Mouse (Mus musculus) adrenal gland, adult (tissue): ENCODE data around the gene Ren1.

Source experiments
- DNase-seq, 2 experiments: peaks; one replicate each; pipeline ENCODE4 v3.0.0; 2022 to 2023; ENCODE audit warnings: low spot score in 1 of 2; ENCODE audit not compliant: inconsistent age in 2 of 2

Gene Ren1

GRCm38 (mm10) chr1:133372113-133372512 is 21.8 kb downstream of the Ren1 start:
- DNase-seq: peak; percentile 83 to 85

DNA sequence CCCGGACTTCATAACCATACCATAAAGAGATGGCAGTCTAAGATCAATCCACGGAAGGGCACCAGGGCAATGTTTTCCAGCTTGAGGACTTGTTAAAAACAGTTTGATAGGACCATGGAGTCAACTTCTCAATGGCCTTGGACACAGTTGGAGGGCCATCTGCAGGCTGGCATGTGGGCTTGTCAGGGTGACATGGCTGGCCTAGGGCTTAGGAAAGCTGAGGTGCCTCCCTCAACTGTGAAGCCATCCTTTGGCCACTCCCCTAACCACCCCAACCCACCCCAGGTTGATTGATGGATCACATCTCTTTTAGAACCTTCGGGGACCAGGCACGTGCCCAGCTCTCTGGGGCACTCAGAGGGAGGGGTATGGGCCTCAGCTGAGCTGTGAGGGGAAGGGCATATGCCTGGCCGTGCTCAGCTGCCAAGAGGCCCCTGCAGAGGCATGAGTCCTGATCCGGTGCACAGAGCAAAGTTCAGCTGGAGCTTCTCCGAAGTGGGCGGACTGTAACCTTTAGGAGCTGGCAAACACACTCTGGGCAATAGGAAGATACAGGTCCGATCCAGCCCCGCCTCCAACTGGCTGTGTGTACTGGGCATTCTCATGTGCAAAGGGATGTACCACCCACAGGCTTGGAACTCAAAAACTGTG is 25.5 kb downstream of the Ren1 start:
- DNase-seq: peak in 1 of 2 experiments; percentile 21

DNA sequence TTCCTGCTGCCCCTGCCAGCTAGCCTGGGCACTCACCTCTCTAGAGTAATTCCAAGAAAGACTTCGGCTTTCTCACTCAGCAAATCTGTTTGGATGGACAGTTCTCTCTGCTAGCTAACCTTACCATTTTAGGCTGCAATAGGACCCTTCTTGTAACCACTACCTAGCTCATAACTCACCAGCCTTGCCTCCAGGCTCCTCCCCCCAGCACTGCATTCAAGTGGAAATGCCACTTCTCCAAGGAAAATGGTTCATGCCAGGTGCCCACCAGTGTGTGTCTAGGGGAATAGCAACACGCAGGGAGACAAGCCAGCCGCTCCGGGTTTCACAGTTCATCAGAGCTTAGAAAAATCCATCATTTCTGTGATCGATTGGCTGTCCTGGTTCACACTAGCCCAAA is 27.2 kb downstream of the Ren1 start:
- DNase-seq: no peak

DNA sequence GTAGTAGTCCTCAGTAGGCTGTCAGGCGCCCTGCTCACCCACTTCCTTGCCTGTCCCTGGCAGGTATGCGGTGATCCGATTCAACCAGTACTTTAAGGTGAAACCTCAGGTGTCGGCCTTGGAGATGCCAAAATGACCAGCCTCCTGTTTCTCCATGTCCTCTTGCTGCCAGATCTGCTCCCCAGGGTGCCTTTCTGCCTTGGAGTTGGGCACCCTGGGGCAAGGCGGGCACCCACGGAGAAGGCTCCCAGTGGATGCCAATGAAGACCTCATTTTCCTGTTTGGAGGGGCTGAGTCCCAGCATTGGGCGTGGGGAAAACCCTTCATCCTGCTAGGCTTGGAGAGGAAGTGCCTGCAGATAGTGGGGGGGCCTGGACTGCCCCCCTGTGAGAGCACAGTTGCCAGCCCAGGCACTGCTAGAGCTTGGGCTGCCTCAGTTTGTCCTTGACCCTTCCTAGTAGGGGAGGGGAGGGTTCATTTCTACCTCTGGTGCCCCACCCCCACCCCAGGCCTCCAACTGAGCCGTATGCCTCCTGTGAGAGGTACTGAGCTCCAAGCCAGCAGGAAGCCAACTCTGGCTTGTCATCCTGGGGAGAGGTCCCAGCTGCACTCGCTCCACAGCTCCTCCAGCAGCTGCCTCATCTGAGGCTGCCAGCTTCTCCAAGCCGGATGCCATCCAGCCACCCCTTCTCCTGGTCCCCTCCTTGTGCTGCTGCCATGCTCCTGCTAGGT is 29.1 kb downstream of the Ren1 start:
- DNase-seq: peak in 1 of 2 experiments; percentile 13

DNA sequence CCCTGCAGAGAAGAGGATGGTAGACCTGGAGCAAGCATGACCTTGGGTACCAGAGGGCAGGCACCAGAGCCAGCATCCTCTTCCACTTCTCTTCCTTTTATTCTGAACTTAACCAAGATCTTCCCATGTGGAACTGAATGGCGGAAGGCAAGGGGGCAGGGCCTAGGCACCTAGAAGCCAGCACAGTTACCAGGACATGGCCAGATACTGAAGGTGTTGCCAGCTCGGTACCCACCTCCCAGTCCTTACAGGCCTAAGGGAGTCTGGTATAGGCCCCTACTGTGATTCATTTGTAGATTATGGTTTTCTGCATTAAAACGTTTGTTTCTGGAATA is 29.6 kb downstream of the Ren1 start:
- DNase-seq: no peak

- DNase-seq: peak; percentile 24 to 75
Observed at GRCm38 (mm10) chr1:133380347-133381065, 30.2 kb downstream of the Ren1 start.

GRCm38 (mm10) chr1:133382008-133382407 is 31.7 kb downstream of the Ren1 start:
- DNase-seq: peak in 1 of 2 experiments; percentile 84

GRCm38 (mm10) chr1:133382552-133383155 is 32.3 kb downstream of the Ren1 start:
- peak in 1 of 2 experiments; percentile 32 for DNase-seq

DNA sequence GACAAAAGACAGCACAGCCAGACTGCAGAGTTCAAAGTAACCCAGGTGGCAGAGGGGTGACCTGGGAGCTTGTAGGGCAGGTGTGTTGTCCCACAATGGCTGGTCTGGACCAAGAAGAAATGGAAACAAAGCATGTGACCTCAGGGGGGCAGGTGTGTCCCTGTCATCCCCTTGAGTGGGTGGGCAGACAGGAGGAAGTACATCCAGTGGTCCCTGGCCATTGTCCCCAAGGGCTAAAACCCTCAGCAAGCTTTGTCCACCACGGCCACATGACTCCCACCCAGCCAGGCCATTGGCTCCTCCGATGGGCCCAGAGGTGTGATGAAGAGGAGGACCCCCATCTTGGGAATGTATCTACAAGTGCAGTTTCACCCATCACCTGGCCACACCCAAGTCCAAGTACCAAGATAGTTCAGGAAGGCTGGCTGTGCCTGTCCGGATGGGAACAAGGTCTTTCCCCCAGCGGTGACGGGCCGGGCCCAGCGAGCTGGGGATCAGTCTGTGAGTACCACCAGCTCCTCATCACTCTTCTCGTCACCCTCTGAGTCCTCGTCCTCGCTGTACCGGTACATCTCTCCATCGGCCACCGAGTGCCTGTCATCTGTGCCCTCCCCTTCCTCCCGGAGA is 33.0 kb downstream of the Ren1 start:
- peak in 1 of 2 experiments; percentile 18 for DNase-seq

GRCm38 (mm10) chr1:133385506-133385905 is 35.2 kb downstream of the Ren1 start:
- peak; percentile 73 to 90 for DNase-seq

GRCm38 (mm10) chr1:133386209-133386608 is 35.9 kb downstream of the Ren1 start:
- DNase-seq: no peak

- no peak for DNase-seq
Observed at GRCm38 (mm10) chr1:133387539-133388268, 37.4 kb downstream of the Ren1 start.

DNA sequence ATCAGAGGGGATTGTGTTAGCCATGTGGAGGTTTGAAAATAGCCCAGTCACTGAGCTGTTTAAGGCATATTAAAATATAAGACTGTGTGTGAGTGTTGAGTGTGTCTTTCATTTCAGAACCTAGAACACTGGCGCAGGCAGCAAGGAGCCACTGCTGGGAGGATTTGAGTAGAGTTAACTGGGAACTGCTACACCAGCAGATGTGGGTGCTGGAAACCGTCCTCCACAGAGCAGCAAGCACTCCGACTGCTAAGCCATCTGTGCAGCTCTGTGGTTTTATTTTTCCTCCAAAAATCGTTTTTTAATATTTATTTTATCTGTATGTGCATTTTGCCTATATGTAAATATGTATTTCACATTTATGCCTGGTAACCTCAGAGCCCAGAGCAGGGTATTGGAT is 44.4 kb downstream of the Ren1 start:
- DNase-seq: no peak

DNA sequence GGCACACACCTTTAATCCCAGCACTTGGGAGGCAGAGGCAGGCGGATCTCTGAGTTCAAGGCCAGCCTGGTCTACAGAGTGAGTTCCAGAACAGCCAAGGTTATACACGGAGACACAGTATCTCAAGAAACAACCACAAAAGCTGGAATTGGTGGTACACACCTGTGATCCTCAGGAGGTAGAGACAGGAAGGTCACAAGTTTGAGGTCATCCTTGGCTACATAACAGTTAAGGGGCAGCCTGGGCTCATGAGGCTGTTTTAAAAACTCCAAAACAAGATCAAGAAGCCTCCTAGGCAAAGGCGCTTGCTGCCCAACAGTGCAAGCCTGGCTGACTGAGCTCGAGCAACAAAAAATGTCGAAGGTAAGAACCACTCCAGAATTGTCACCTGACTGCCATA is 46.4 kb downstream of the Ren1 start:
- no peak for DNase-seq

- no peak for DNase-seq
Observed at GRCm38 (mm10) chr1:133397094-133397482, 46.8 kb downstream of the Ren1 start.

GRCm38 (mm10) chr1:133397483-133398237 is 47.4 kb downstream of the Ren1 start:
- peak in 1 of 2 experiments; percentile 40 for DNase-seq

DNA sequence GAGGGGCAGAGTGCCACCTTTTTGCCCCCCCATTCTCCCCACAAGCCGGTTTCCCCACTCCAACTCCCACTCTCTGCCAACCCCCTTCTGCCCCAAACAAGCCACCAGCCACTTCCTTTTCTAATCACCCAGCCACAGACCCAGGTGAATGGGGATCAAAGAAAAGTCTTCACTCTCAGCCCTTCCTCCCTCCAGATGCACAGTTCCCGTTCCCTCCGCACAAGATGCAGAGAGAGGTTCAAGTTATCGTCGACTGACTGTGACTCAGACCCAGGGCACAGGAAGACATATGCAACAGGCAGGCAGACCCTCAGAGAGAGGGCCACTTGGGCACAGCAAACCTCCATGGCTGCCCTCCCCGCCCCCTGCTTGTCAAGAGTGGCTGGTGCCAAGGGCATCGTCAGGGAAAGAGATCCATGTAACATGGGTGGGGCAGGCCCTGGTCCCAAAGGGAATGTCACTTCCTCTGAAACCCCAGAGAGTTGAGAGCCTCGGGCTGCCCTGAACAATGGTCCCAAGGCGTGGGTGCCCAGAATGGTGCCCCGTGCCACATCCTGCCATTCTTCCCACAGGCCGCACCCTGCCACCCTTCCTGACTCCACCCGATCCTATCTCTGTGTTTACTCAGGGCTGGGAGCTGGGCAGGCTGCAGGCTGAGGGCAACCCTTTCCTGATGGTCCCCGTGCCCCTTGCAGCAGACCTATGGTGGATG is 49.9 kb downstream of the Ren1 start:
- peak in 1 of 2 experiments; percentile 45 for DNase-seq

GRCm38 (mm10) chr1:133404005-133404404 is 53.7 kb downstream of the Ren1 start:
- no peak for DNase-seq

- DNase-seq: no peak
Observed at GRCm38 (mm10) chr1:133406614-133407013, 56.3 kb downstream of the Ren1 start.
